10 mouse cellular contexts compared by ENCODE assay signal in the genomic region with DNA sequence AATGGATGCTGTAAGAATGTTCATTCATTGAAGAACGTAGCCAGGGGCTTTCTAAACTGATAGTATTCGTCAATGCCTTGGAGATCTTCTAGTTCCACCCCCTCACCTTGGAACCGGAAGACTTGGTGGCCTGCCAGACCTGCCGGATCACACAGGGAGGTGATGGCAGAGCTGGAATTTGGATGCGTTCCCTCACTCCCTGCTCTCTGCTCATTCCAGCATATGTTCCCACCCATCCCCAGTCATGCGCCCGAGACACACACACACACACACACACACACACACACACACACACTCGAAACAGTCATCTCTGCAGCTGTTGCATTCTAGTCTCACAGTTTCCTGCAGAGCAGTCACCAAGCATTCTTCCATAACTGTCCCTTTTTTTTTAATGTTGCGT. TPM values are rescaled to one million over a fixed set of nuclear protein-coding genes. Genes with fewer than 3 reads are reported as not detected.
A peak's percentile ranks its signal among the peaks of the same experiment; 100 is the strongest.
DNase-seq lines count a peak whose midpoint lies in the region; ATAC-seq and TF ChIP-seq lines count a peak whose summit lies in the region.
"Had no signal": no experiment of that assay in that cellular context is flagged by ENCODE, and none has a peak within 500 bp of the region (broad histone marks: within the 10 kb centered on the region; RNA-seq: fewer than 3 reads in every experiment).

No protein-coding gene starts in this region.

- no peak overlapping the region for H3K4me3 ChIP-seq in limb, embryonic 14.5 days (replicated peaks; ENCODE audit: low read length)
- no peak overlapping the region for H3K4me3 ChIP-seq in limb, embryonic 10.5 days
- H3K4me3 ChIP-seq: erythroblast, embryonic 14.5 days had no signal

- peaks cover 6% of the 10 kb centered on the region; the same call in 1 of the 2 replicates for H3K27me3 ChIP-seq in limb, embryonic 14.5 days (ENCODE audit: control insufficient read depth, insufficient read depth, low read length)
- H3K27me3 ChIP-seq in limb, embryonic 10.5 days (ENCODE audit: low read depth, poor library complexity, severe bottlenecking): peaks cover 77% of the 10 kb centered on the region
- H3K27me3 ChIP-seq: Patski had no signal

- H3K4me1 ChIP-seq in limb, embryonic 14.5 days (ENCODE audit: control insufficient read depth, insufficient read depth, low read length): no peaks in the 10 kb centered on the region
- peaks cover 6% of the 10 kb centered on the region for H3K4me1 ChIP-seq in limb, embryonic 10.5 days

- no peaks in the 10 kb centered on the region for H3K9me3 ChIP-seq in limb, embryonic 14.5 days (ENCODE audit: control insufficient read depth, low read length)
- H3K9me3 ChIP-seq in limb, embryonic 10.5 days (replicated peaks): no peaks in the 10 kb centered on the region

- 37% methylated on average over 9 of the region's 9 CpGs for WGBS in limb, embryonic 14.5 days
- 77% methylated on average over 9 of the region's 9 CpGs for WGBS in limb, embryonic 10.5 days

- H3K9ac ChIP-seq in limb, embryonic 14.5 days (ENCODE audit: low read depth, low read length, severe bottlenecking): no peak overlapping the region

- H3K4me2 ChIP-seq in limb, embryonic 14.5 days (replicated peaks; ENCODE audit: low read depth, low read length, severe bottlenecking): no peak overlapping the region

- no peak for ATAC-seq in limb, embryonic 14.5 days (ENCODE audit: low FRiP score, low read depth)
- ATAC-seq in activated CD4-positive, CD25-positive, alpha-beta regulatory T cell, adult 4 months: no peak
- ATAC-seq: Patski had no signal

- peak; percentile 35 for DNase-seq in limb, embryonic 14.5 days (ENCODE audit: low spot score)
- no peak for DNase-seq in limb, embryonic 10.5 days (ENCODE audit: low spot score)
- peak; percentile 95 to 96 for DNase-seq in cerebellum, postnatal 10 days
- peak; percentile 49 for DNase-seq in heart, postnatal 25 days (ENCODE audit: low spot score)
- DNase-seq in left cerebral cortex, postnatal 10 days (ENCODE audit: extremely low spot score in 1 of 2, low spot score in 2 of 2): peak; percentile 28 to 74
- DNase-seq in right cerebral cortex, postnatal 25 days: peak; percentile 65
- no peak for DNase-seq in liver

- no peaks in the 10 kb centered on the region for H3K36me3 ChIP-seq in limb, embryonic 14.5 days (ENCODE audit: control insufficient read depth, insufficient read depth, low read length)
- no peaks in the 10 kb centered on the region for H3K36me3 ChIP-seq in limb, embryonic 10.5 days

- no peak for TF ChIP-seq POLR2A in limb, embryonic 14.5 days (IDR thresholded peaks at IDR 0.05; ENCODE audit: borderline replicate concordance, extremely low read depth, insufficient read depth, insufficient read length)

- intact Hi-C loops in heart, postnatal 25 days (cut with DNase I): loop anchor here (5.0 kb wide), 2 partner anchors 70 to 105 kb away; no protein-coding TSS in a partner anchor
- intact Hi-C loops in left cerebral cortex, postnatal 10 days (cut with DNase I): no loop called here

- no peak overlapping the region for H3K27ac ChIP-seq in limb, embryonic 14.5 days (replicated peaks; ENCODE audit: low read depth, low read length)
- H3K27ac ChIP-seq in limb, embryonic 10.5 days: no peak overlapping the region

RNA-seq across cellular contexts. Expression of gene Foxe1, which starts 36.1 kb away (rescaled TPM):
- polyA plus RNA-seq in limb, embryonic 14.5 days (2012; rRNA removed): not detected in 2 replicates
- polyA plus RNA-seq in limb, embryonic 14.5 days (2014; fragmentation: Nextera tagmentation; extraction: Ambion mirVana): not detected in 2 replicates
- polyA plus RNA-seq in limb, embryonic 10.5 days (2016; fragmentation: Nextera tagmentation; extraction: Ambion mirVana): 0.35 TPM in 1 of 2 replicates, not detected in the other
- not detected for total RNA-seq in heart, postnatal 25 days (2021)
- not detected for total RNA-seq in left cerebral cortex, postnatal 10 days (2021)
- not detected for polyA plus RNA-seq in activated CD4-positive, CD25-positive, alpha-beta regulatory T cell, adult 4 months (2017; shearing (Covaris generic))
- polyA plus RNA-seq: erythroblast, embryonic 14.5 days; Patski had no signal

Comparison
In these comparisons a context has a peak if more than half of its experiments do, and no peak if none do; other contexts are left out.
1. DNase-seq: peak in limb, embryonic 14.5 days (single experiment), cerebellum, postnatal 10 days (2 of 2), heart, postnatal 25 days (single experiment), left cerebral cortex, postnatal 10 days (2 of 2) and right cerebral cortex, postnatal 25 days (single experiment); none in limb, embryonic 10.5 days (single experiment) and liver (single experiment).